12 mouse cellular contexts compared by ENCODE assay signal in genomic region chr4:35006541-35007260, GRCm38 (mm10).
DNase-seq lines count a peak whose midpoint lies in the region; ATAC-seq lines count a peak whose summit lies in the region.
"Had no signal": no experiment of that assay in that cellular context is flagged by ENCODE, and none has a peak within 500 bp of the region (broad histone marks: within the 10 kb centered on the region; RNA-seq: fewer than 3 reads in every experiment).

No protein-coding gene starts in this region.

- ATAC-seq in heart, embryonic 11.5 days (replicated peaks; ENCODE audit: insufficient number of reproducible peaks, low FRiP score, low TSS enrichment): 0 out of 2 replicates have a peak, but pooled peaks have one; percentile 46

- H3K4me3 ChIP-seq in heart, embryonic 11.5 days (ENCODE audit: low read depth, low read length): 0 out of 2 replicates have a peak overlapping the region, but pooled peaks have one; percentile 16
- H3K4me3 ChIP-seq: megakaryocyte, embryonic 14.5 days had no signal

- H3K36me3 ChIP-seq in heart, embryonic 11.5 days (ENCODE audit: control insufficient read depth, insufficient read depth, low read length): no peaks in the 10 kb centered on the region

- H3K9me3 ChIP-seq in heart, embryonic 11.5 days (replicated peaks; ENCODE audit: control insufficient read depth, low read length): no peaks in the 10 kb centered on the region
- H3K9me3 ChIP-seq: megakaryocyte, embryonic 14.5 days had no signal

- no peak for DNase-seq in heart, adult 9 months (ENCODE audit: low spot score in 2 of 2)
- DNase-seq in 3T3-L1 (ENCODE audit: low read depth, low spot score) (peak; percentile 29), R1 (ENCODE audit: low read depth, low spot score) (peak; percentile 69)
- DNase-seq in induced T-regulatory cell, adult 2 months (ENCODE audit: low read depth): peak; percentile 13
- no peak for DNase-seq in cerebellum, adult 11 months
- no peak for DNase-seq in right cerebral cortex, postnatal 10 days (ENCODE audit: low spot score in 2 of 2)
- no peak for DNase-seq in thymus, postnatal 0 days (ENCODE audit: low spot score)
- DNase-seq: adrenal gland, postnatal 14 days; cerebellum, adult 8-10 months; thymus, adult 18-20 months had no signal

- H3K27me3 ChIP-seq in heart, embryonic 11.5 days (ENCODE audit: control insufficient read depth, insufficient read depth, low read length): no peaks in the 10 kb centered on the region
- H3K27me3 ChIP-seq: megakaryocyte, embryonic 14.5 days had no signal

- H3K27ac ChIP-seq in heart, embryonic 11.5 days (ENCODE audit: low read depth, low read length): peak overlapping the region; percentile 43; the same call in 1 of the 2 replicates

- WGBS in heart, embryonic 11.5 days (ENCODE audit: insufficient replicate concordance): 14% methylated on average over 11 of the region's 11 CpGs

- peak overlapping the region; percentile 47 for H3K4me2 ChIP-seq in heart, embryonic 11.5 days

- H3K9ac ChIP-seq in heart, embryonic 11.5 days (ENCODE audit: low read depth, low read length): no peak overlapping the region

- H3K4me1 ChIP-seq in heart, embryonic 11.5 days (ENCODE audit: control insufficient read depth, insufficient read depth, low read length): peaks cover 19% of the 10 kb centered on the region
- H3K4me1 ChIP-seq: megakaryocyte, embryonic 14.5 days had no signal

Comparison
In these comparisons a context has a peak if more than half of its experiments do, and no peak if none do; other contexts are left out.
1. DNase-seq: peak in 3T3-L1 (single experiment), R1 (single experiment) and induced T-regulatory cell, adult 2 months (single experiment); none in heart, adult 9 months (0 of 2), cerebellum, adult 11 months (single experiment), right cerebral cortex, postnatal 10 days (0 of 2) and thymus, postnatal 0 days (single experiment).